Mouse (Mus musculus) liver, adult 2 months (tissue): ENCODE results near the gene Chuk.

Source experiments
- CTCF ChIP-seq: fragments of 200-500 bp; IDR thresholded peaks from 2 replicates; pipeline ENCODE4 v1.5.1; 2011; ENCODE audit warnings: low read depth, low read length, control low read depth
- POLR2A ChIP-seq: fragments of 200-500 bp; IDR thresholded peaks from 2 replicates; pipeline ENCODE4 v1.6.1; 2011; ENCODE audit warnings: low read length, control low read depth; ENCODE audit not compliant: insufficient read depth; ENCODE audit errors: extremely low read depth

DNA sequence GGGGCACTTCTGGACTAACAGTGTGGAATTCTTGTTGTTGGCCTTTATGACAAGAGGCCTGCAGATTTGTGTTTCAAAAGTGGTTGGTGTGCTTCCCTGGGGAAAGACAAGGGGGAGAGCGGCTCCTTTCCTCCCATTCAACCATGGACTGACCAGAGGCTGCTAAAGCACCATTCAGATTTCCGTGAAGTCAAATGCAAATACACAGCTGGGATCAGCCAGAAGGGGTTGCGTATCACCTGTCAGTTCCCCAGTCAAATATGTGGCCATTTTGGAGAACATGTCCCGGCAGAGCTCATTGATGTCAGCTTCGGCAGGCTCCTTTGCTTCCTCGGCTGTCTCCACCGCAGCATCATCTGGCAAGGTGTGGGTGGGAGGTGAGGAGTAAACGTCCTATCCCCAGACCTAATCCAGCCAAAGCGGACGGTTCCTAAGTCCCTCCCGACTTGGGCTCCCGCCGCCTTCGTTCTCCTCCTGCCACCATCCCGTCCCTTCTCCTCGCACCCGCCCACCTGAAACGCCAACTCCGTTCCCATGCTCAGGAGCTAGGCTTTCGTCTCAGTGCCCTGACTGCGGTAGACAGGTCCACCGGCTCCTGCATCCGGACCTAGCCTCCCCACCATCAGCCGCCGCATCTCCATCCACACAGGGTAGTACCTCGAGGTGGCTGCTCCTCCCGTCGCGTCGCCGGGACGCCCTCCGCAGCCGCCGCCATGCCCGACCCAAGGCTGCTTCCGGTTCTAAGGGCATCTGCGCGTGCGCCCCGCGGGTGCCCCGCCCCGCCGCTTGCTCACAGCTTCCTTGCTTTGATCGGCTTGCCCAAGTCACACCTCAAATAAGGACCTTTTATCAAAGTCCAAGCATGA, 38.7 kb upstream of the Chuk start, which contains the start of gene Bloc1s2:
- TF ChIP-seq POLR2A (no peak), CTCF (no peak)
